8 mouse cellular contexts compared by ENCODE assay signal in the genomic region with DNA sequence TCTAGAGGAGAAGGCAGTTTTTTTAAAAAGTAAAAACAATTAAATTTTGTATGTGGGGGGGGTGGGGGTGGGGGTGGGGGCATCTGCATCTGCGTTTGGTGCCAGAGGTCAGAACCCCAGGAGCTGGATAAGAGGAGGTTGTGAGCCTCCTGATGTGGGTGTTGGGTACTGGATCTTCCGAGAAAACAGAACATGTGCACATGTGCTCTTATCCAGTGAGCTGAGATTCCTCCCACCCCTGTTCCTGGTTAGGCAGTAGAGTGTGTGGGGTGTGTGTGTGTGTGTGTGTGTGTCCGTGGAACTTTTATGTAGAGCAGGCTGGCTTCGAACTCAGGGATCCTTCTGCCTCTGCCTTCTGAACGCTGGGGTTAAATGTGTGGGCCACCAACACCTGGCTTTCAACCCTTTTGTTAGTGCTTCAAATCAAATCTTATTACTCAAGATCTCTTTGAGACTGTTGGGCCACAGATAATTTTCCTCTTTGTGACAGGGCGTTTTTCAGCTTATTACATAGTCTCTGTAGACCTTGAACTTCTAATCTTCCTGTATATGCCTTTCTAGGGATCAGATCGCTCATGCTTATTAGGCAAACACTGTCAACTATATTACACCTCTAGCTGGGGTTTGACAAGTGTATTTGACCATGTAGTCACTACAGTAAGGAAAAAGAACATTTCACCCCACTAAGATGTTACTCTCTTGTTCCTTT. TPM values are rescaled to one million over a fixed set of nuclear protein-coding genes. Genes with fewer than 3 reads are reported as not detected.
DNase-seq lines count a peak whose midpoint lies in the region; ATAC-seq and TF ChIP-seq lines count a peak whose summit lies in the region.

No protein-coding gene starts in this region.

- H3ac ChIP-seq in C2C12 (ENCODE audit: control insufficient read depth, insufficient read length, low read depth), result peak overlapping the region; percentile 28

- intact Hi-C loops in heart, adult 2 months (cut with DNase I), result loop anchor here (2.0 kb wide), 2 partner anchors 35 to 55 kb away; no protein-coding TSS in a partner anchor
- intact Hi-C loops in heart, postnatal 10 days (cut with DNase I), result no loop called here

- peak overlapping the region; percentile 91; the same call in 1 of the 2 replicates for H3K27ac ChIP-seq in heart, adult 2 months
- no peak overlapping the region for H3K27ac ChIP-seq in forebrain, embryonic 11.5 days (ENCODE audit: low read depth, low read length)
- peak overlapping the region; percentile 73; the same call in 1 of the 2 replicates for H3K27ac ChIP-seq in liver, embryonic 16.5 days (ENCODE audit: low read length)

- TF ChIP-seq POLR2A in heart, adult 2 months (IDR thresholded peaks at IDR 0.05; ENCODE audit: insufficient read depth, low read depth, low read length), result no peak

- no peak for DNase-seq in heart, adult 2 months
- no peak for DNase-seq in heart, postnatal 10 days
- DNase-seq in forebrain, embryonic 11.5 days (ENCODE audit: low spot score), result no peak
- no peak for DNase-seq in urinary bladder, postnatal 36 days (ENCODE audit: low spot score in 2 of 2)
- no peak for DNase-seq in right cerebral cortex, postnatal 25 days
- no peak for DNase-seq in kidney, postnatal 14 days

- no peaks in the 10 kb centered on the region for H3K9me3 ChIP-seq in forebrain, embryonic 11.5 days (ENCODE audit: control insufficient read depth, low read length)
- H3K9me3 ChIP-seq in liver, embryonic 16.5 days (replicated peaks; ENCODE audit: control insufficient read depth, low read length), result no peaks in the 10 kb centered on the region

- TF ChIP-seq EP300 in heart, adult 2 months (IDR thresholded peaks at IDR 0.05; ENCODE audit: insufficient read depth, low read depth, low read length), result no peak

- H3K36me3 ChIP-seq in heart, adult 2 months (ENCODE audit: control insufficient read depth, insufficient read depth, low read length), result peaks cover 10% of the 10 kb centered on the region
- H3K36me3 ChIP-seq in C2C12 (ENCODE audit: control insufficient read depth, insufficient read depth), result peaks cover 40% of the 10 kb centered on the region
- H3K36me3 ChIP-seq in forebrain, embryonic 11.5 days (ENCODE audit: control insufficient read depth, insufficient read depth, low read length), result peaks cover 14% of the 10 kb centered on the region; the same call in 1 of the 2 replicates
- peaks cover 3% of the 10 kb centered on the region; the same call in 1 of the 2 replicates for H3K36me3 ChIP-seq in liver, embryonic 16.5 days (ENCODE audit: control insufficient read depth, insufficient read depth)

- peaks cover 51% of the 10 kb centered on the region for H3K79me3 ChIP-seq in C2C12 (ENCODE audit: low read depth)

- peaks cover 5% of the 10 kb centered on the region for H3K4me1 ChIP-seq in heart, adult 2 months (ENCODE audit: control insufficient read depth, insufficient read depth, low read length)
- 0 out of 2 replicates have a peak, but pooled peaks cover 2% of the 10 kb centered on the region for H3K4me1 ChIP-seq in forebrain, embryonic 11.5 days (replicated peaks; ENCODE audit: control insufficient read depth, insufficient read depth, low read length)
- peaks cover 9% of the 10 kb centered on the region for H3K4me1 ChIP-seq in liver, embryonic 16.5 days (ENCODE audit: control insufficient read depth, low read depth, low read length)

- peaks cover 5% of the 10 kb centered on the region for H3K79me2 ChIP-seq in heart, adult 2 months (replicated peaks; ENCODE audit: control insufficient read depth, insufficient read depth, low read length)
- H3K79me2 ChIP-seq in C2C12 (ENCODE audit: control insufficient read depth, insufficient read depth), result peaks cover 60% of the 10 kb centered on the region

- H3K9ac ChIP-seq in heart, adult 2 months (ENCODE audit: low read depth, low read length), result no peak overlapping the region
- peak overlapping the region; percentile 79 for H3K9ac ChIP-seq in forebrain, embryonic 11.5 days (ENCODE audit: low read length)
- peak overlapping the region; percentile 88 for H3K9ac ChIP-seq in liver, embryonic 16.5 days (ENCODE audit: low read depth, low read length)

- peak overlapping the region; percentile 99 for H3K4me3 ChIP-seq in heart, adult 2 months
- H3K4me3 ChIP-seq in C2C12 (ENCODE audit: insufficient read depth, poor library complexity, severe bottlenecking), result peak overlapping the region; percentile 77
- peak overlapping the region; percentile 68 for H3K4me3 ChIP-seq in forebrain, embryonic 11.5 days (ENCODE audit: low read depth, low read length)
- H3K4me3 ChIP-seq in liver, embryonic 16.5 days (ENCODE audit: low read depth, low read length), result peak overlapping the region; percentile 89

- no peaks in the 10 kb centered on the region for H3K27me3 ChIP-seq in heart, adult 2 months (ENCODE audit: control insufficient read depth, insufficient read depth, low read length)
- H3K27me3 ChIP-seq in C2C12 (ENCODE audit: control insufficient read depth, insufficient read depth, insufficient read length), result no peaks in the 10 kb centered on the region
- H3K27me3 ChIP-seq in forebrain, embryonic 11.5 days (ENCODE audit: control insufficient read depth, insufficient read depth, low read length), result no peaks in the 10 kb centered on the region
- no peaks in the 10 kb centered on the region for H3K27me3 ChIP-seq in liver, embryonic 16.5 days (ENCODE audit: control insufficient read depth, insufficient read depth, low read depth, low read length)

- peak overlapping the region; percentile 47 for H3K4me2 ChIP-seq in forebrain, embryonic 11.5 days (ENCODE audit: low read depth, low read length, severe bottlenecking)
- peak overlapping the region; percentile 86 for H3K4me2 ChIP-seq in liver, embryonic 16.5 days (ENCODE audit: low read depth, low read length)

- ATAC-seq in forebrain, embryonic 11.5 days (replicated peaks; ENCODE audit: low FRiP score), result no peak
- ATAC-seq in liver, embryonic 16.5 days (ENCODE audit: low read depth), result no peak

- TF ChIP-seq CTCF in heart, adult 2 months (IDR thresholded peaks at IDR 0.05), result no peak
- no peak for TF ChIP-seq CTCF in C2C12 (IDR thresholded peaks at IDR 0.05; ENCODE audit: control insufficient read depth, insufficient read depth, insufficient read length)

- WGBS in heart, adult 2 months, result 46% methylated on average over 7 of the region's 7 CpGs
- whole genome bisulfite sequencing in forebrain, embryonic 11.5 days, result 80% methylated on average over 7 of the region's 7 CpGs
- WGBS in liver, embryonic 16.5 days (ENCODE audit: insufficient replicate concordance), result 43% methylated on average over 7 of the region's 7 CpGs

TF ChIP-seq in C2C12, 6 proteins besides CTCF, POLR2A, EP300 and RAD21:
- TF ChIP-seq MYOD1 (IDR thresholded peaks at IDR 0.05; ENCODE audit: control insufficient read depth, insufficient read length, low read depth), result no peak
- no peak for TF ChIP-seq MAX (IDR thresholded peaks at IDR 0.05)
- no peak for TF ChIP-seq CEBPB (IDR thresholded peaks at IDR 0.05; ENCODE audit: low read depth)
- TF ChIP-seq USF1 (IDR thresholded peaks at IDR 0.05; ENCODE audit: low read depth), result no peak
- no peak for TF ChIP-seq FOSL1 (IDR thresholded peaks at IDR 0.05; ENCODE audit: insufficient read depth, low read length, poor library complexity, severe bottlenecking)
- TF ChIP-seq MYOG (IDR thresholded peaks at IDR 0.05; ENCODE audit: control insufficient read depth, extremely low read depth, insufficient read length), result no peak

RNA-seq across cellular contexts. Expression of a gene that starts 0.9 kb away (rescaled TPM):
- total RNA-seq in heart, adult 2 months (2021), result 10 to 100 TPM; 38.8 to 41.1 TPM
- polyA plus RNA-seq in heart, adult 2 months (2012; rRNA removed), result 33.2 and 50.8 TPM in 2 replicates
- total RNA-seq in heart, postnatal 10 days (2021), result 10 to 100 TPM; 47.0 to 48.9 TPM
- 68.5 TPM for polyA plus RNA-seq in C2C12 (2012; fragmentation: generic; extraction: Trizol)
- polyA plus RNA-seq in forebrain, embryonic 11.5 days (2014; fragmentation: Nextera tagmentation; extraction: Ambion mirVana), result 168 and 173 TPM in 2 replicates
- 23.0 and 25.2 TPM in 2 replicates for polyA plus RNA-seq in liver, embryonic 16.5 days (2015; fragmentation: Nextera tagmentation; extraction: Ambion mirVana)

RNA-seq across cellular contexts. Expression of a gene that starts 55.0 kb away (rescaled TPM):
- 10 to 100 TPM; 11.1 to 11.2 TPM for total RNA-seq in heart, adult 2 months (2021)
- polyA plus RNA-seq in heart, adult 2 months (2012; rRNA removed), result 6.0 and 8.9 TPM in 2 replicates
- 10 to 100 TPM; 18.0 to 18.1 TPM for total RNA-seq in heart, postnatal 10 days (2021)
- polyA plus RNA-seq in C2C12 (2012; fragmentation: generic; extraction: Trizol), result 15.8 TPM
- polyA plus RNA-seq in forebrain, embryonic 11.5 days (2014; fragmentation: Nextera tagmentation; extraction: Ambion mirVana), result 15.9 and 18.3 TPM in 2 replicates
- polyA plus RNA-seq in liver, embryonic 16.5 days (2015; fragmentation: Nextera tagmentation; extraction: Ambion mirVana), result 5.5 and 6.0 TPM in 2 replicates
